7 mouse cellular contexts compared by ENCODE assay signal in the genomic region with DNA sequence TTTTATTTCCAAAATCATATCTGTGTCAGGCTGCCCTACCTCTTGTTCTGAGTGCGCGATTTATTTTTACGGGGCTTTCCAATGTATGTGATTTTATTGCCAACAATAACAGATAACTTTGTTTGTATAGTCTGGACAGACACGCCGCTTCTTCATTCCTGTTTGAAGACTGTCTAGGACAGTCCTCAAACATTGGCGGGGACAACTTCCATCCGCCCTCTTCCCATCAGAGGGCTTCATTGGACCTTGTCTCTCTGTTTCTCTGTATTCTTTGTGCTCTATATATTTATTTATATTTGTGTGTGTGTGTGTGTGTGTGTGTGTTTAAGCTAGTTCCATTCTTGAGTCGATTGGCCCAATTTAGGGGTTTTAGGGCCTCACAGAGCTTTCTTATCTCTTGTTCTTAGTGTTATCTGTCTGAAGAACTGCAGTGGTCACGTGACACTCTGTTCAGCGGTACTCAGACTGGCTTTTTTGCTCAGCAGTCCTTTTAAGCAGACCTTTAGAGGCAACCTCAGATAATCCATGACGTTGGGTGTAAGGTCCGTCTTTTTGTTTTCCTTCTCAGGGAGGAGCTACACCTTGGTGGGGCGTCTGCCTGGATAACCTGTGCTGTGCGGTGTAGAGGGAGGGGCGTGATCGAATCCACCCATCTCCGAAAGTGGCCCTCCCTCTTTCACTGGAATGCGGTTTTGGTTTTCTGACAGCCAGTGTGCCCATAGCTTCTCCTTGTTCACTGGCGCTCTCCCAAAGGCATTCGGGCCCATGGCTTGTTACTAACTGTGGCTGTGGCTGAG. TPM values are rescaled to one million over a fixed set of nuclear protein-coding genes. Genes with fewer than 3 reads are reported as not detected.
DNase-seq lines count a peak whose midpoint lies in the region; ATAC-seq and TF ChIP-seq lines count a peak whose summit lies in the region.

No protein-coding gene starts in this region.

- H3K4me3 ChIP-seq in G1E (ENCODE audit: low read depth, low read length), result peak overlapping the region; percentile 66; the same call in 1 of the 2 replicates
- no peak overlapping the region for H3K4me3 ChIP-seq in hindbrain, embryonic 14.5 days (replicated peaks; ENCODE audit: low read length)

- peak; percentile 90 for ATAC-seq in G1E (ENCODE audit: extremely low read depth, insufficient number of reproducible peaks, low FRiP score, poor library complexity, severe bottlenecking)
- ATAC-seq in hindbrain, embryonic 14.5 days (ENCODE audit: low FRiP score), result no peak

- no peak overlapping the region for H3K9ac ChIP-seq in hindbrain, embryonic 14.5 days

- no peaks in the 10 kb centered on the region for H3K9me3 ChIP-seq in G1E (replicated peaks)
- no peaks in the 10 kb centered on the region for H3K9me3 ChIP-seq in hindbrain, embryonic 14.5 days (ENCODE audit: control insufficient read depth, low read length)

- no peak for TF ChIP-seq CTCF in G1E (IDR thresholded peaks at IDR 0.05; ENCODE audit: low read depth, low read length)

- peaks cover 74% of the 10 kb centered on the region for H3K4me1 ChIP-seq in G1E (ENCODE audit: insufficient read depth, low read depth, low read length)
- no peaks in the 10 kb centered on the region for H3K4me1 ChIP-seq in hindbrain, embryonic 14.5 days (replicated peaks; ENCODE audit: control insufficient read depth, insufficient read depth, low read length)

- whole genome bisulfite sequencing in hindbrain, embryonic 14.5 days, result 59% methylated on average over 20 of the region's 20 CpGs

- 0 out of 2 replicates have a peak overlapping the region, but pooled peaks have one; percentile 24 for H3K4me2 ChIP-seq in hindbrain, embryonic 14.5 days (replicated peaks)

- H3K27me3 ChIP-seq in G1E (ENCODE audit: insufficient read depth, low read length), result no peaks in the 10 kb centered on the region
- H3K27me3 ChIP-seq in hindbrain, embryonic 14.5 days (ENCODE audit: control insufficient read depth, insufficient read depth, low read length), result no peaks in the 10 kb centered on the region

- no peak overlapping the region for H3K27ac ChIP-seq in hindbrain, embryonic 14.5 days

- intact Hi-C loops in gastrocnemius, postnatal 36 days (cut with DNase I), result no loop called here

- H3K36me3 ChIP-seq in G1E (replicated peaks), result peaks cover 6% of the 10 kb centered on the region
- H3K36me3 ChIP-seq in hindbrain, embryonic 14.5 days (replicated peaks; ENCODE audit: control insufficient read depth, insufficient read depth), result no peaks in the 10 kb centered on the region

- DNase-seq in G1E (ENCODE audit: low spot score) (peak; percentile 46), ZHBTc4 (ENCODE audit: low read depth, low spot score) (peak; percentile 79)
- no peak for DNase-seq in hindbrain, embryonic 14.5 days (ENCODE audit: low spot score)
- peak; percentile 28 for DNase-seq in lung, postnatal 14 days
- DNase-seq in gastrocnemius, postnatal 36 days, result no peak
- no peak for DNase-seq in B cell, adult 2 months
- no peak for DNase-seq in layer of hippocampus, adult 9-11 months

RNA-seq across cellular contexts. Expression of gene Slco2a1, which starts 54.4 kb away (rescaled TPM):
- not detected in 2 replicates for total RNA-seq in G1E (2014; fragmentation: Nextera tagmentation)
- total RNA-seq in G1E (2017), result 0.11 and 0.17 TPM in 2 replicates
- polyA plus RNA-seq in G1E (2012), result 0.01 and 0.02 TPM in 2 replicates
- 2.4 and 3.7 TPM in 2 replicates for polyA plus RNA-seq in hindbrain, embryonic 14.5 days (2014; fragmentation: Nextera tagmentation; extraction: Ambion mirVana)
- under 1 TPM; 0.54 to 0.64 TPM for total RNA-seq in gastrocnemius, postnatal 36 days (2021)

Comparison
In these comparisons a context has a peak if more than half of its experiments do, and no peak if none do; other contexts are left out.
1. DNase-seq: peak in G1E (single experiment), ZHBTc4 (single experiment) and lung, postnatal 14 days (single experiment); none in hindbrain, embryonic 14.5 days (single experiment), gastrocnemius, postnatal 36 days (0 of 2), B cell, adult 2 months (0 of 2) and layer of hippocampus, adult 9-11 months (single experiment).